Mouse (Mus musculus): ENCODE data around the gene Ccdc117. TPM values are rescaled to one million over a fixed set of nuclear protein-coding genes. Genes with fewer than 3 reads are reported as not detected.
"Not testable (repeated sequence)": the region's sequence is repeated elsewhere in the genome, so short reads cannot be mapped to it uniquely, and the experiment has no call there.

The Ccdc117 gene
- polyA plus RNA-seq, 1 experiment from 2014 or later = 17.4 TPM

DNA sequence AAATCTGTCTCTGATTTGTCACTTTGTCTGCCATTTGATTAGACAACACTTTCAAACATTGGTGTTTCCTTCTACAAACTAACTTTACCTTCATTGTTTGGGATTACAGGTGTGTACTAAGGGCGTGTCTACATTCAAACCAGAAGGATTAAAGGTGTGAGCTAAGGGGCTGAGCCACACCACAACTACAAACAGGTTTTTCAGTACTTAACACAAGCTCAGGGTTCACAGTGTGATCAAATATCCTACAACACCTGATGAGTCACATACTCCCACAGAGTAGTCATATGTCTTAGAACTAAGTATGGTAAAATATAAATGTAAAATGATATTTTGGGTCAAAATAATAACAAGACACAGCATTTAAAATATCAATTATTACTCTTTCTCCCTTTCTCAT is 9.9 kb upstream of the Ccdc117 start:
- Histone ChIP-seq H3K4me3 (no peak overlapping the region), H3K27me3 (no peaks in the 10 kb centered on the region), H3K4me2 (no peak overlapping the region), H3K27ac (no peak overlapping the region), H3K4me1 (no peaks in the 10 kb centered on the region), H3K9ac (no peak overlapping the region), H3K36me3 (no peaks in the 10 kb centered on the region), H3K9me3 (no peaks in the 10 kb centered on the region)
- ATAC-seq (ENCODE audit: insufficient number of reproducible peaks, low FRiP score, low TSS enrichment, low read depth) = no peak
- WGBS = 58% methylated on average over 1 of the region's 1 CpGs

DNA sequence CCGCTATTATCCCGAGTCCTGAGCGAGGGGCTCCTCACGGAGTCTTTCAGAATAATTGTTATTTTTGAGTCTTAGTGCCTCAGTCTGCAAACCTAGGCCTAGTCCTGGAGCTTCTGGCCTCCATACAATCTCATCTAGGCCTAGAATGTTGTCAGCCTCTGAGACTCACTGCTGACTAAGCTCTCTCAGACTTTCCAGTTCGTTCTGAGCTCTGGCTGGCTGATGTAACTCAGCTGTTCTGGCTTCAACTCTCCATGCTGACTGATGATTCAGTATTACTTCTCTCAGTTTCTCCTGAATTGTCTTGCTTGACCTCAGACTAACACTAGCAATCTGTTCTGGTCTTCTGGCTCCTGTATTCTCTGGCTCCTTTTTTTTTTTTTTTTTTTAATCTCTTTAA is 9.4 kb upstream of the Ccdc117 start:
- Histone ChIP-seq H3K4me1 (no peaks in the 10 kb centered on the region), H3K4me2 (no peak overlapping the region), H3K27me3 (no peaks in the 10 kb centered on the region), H3K36me3 (no peaks in the 10 kb centered on the region), H3K4me3 (no peak overlapping the region), H3K9ac (no peak overlapping the region), H3K27ac (no peak overlapping the region), H3K9me3 (no peaks in the 10 kb centered on the region)
- WGBS = 88% methylated on average over 5 of the region's 5 CpGs
- ATAC-seq (ENCODE audit: insufficient number of reproducible peaks, low FRiP score, low TSS enrichment, low read depth) = no peak

DNA sequence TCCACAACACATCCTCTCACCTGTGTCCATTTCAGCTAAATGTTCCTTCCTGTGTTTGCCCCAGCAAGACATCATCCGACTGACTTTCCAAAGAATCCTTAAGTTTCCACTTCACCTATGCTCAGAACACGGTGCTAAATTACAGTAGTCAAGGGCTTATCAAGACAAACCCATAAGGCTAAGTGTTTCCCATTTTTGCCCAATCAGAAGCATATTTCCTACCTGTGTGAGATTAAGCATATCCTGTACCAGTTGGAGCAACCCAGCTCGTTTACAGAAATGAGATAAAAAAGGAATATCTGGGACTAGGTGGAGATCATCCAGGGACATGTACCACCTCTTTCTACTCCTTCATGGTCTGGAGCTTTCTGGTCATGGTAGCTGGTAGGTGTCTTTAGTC is 4.7 kb upstream of the Ccdc117 start:
- WGBS = 85% methylated on average over 3 of the region's 3 CpGs
- H3K4me3 ChIP-seq = no peak overlapping the region
- no peak overlapping the region for H3K27ac ChIP-seq
- no peaks in the 10 kb centered on the region for H3K9me3 ChIP-seq
- H3K36me3 ChIP-seq = no peaks in the 10 kb centered on the region
- no peaks in the 10 kb centered on the region for H3K27me3 ChIP-seq
- no peaks in the 10 kb centered on the region for H3K4me1 ChIP-seq
- no peak for ATAC-seq (ENCODE audit: insufficient number of reproducible peaks, low FRiP score, low TSS enrichment, low read depth)
- H3K9ac ChIP-seq = no peak overlapping the region
- no peak overlapping the region for H3K4me2 ChIP-seq

DNA sequence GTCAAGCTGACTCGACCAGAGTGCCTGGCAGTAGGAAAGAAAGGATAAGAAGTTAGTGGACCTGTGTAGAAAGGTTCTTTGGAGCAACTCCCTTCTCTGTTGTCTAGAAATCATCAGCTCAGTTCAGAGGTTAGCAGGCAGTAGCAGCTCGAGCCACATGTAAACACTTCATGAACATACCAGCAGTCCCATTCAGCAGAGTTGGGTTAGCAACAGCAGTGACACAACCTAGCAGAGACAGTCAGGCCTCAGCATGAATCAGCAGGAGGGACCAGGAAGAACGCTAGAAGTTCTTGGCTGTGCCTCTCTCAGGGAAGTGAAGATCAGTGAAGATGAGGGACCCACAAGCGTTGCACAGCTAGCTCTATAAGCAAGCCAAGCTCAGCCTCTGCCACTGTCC is 3.5 kb upstream of the Ccdc117 start:
- no peaks in the 10 kb centered on the region for H3K9me3 ChIP-seq
- no peaks in the 10 kb centered on the region for H3K36me3 ChIP-seq
- H3K27me3 ChIP-seq = no peaks in the 10 kb centered on the region
- H3K27ac ChIP-seq = no peak overlapping the region
- no peak overlapping the region for H3K4me3 ChIP-seq
- ATAC-seq (ENCODE audit: insufficient number of reproducible peaks, low FRiP score, low TSS enrichment, low read depth) = no peak
- H3K4me2 ChIP-seq = no peak overlapping the region
- WGBS = 76% methylated on average over 4 of the region's 4 CpGs
- H3K9ac ChIP-seq = no peak overlapping the region
- peaks cover 6% of the 10 kb centered on the region for H3K4me1 ChIP-seq

GRCm38 (mm10) chr11:5544709-5545108 is 2.7 kb upstream of the Ccdc117 start:
- H3K4me2 ChIP-seq; ATAC-seq (ENCODE audit: insufficient number of reproducible peaks, low FRiP score, low TSS enrichment, low read depth); H3K36me3 ChIP-seq; H3K27me3 ChIP-seq; H3K4me3 ChIP-seq; H3K9ac ChIP-seq; H3K27ac ChIP-seq; H3K9me3 ChIP-seq; H3K4me1 ChIP-seq: not testable (repeated sequence)
- 83% methylated on average over 1 of the region's 1 CpGs for WGBS

DNA sequence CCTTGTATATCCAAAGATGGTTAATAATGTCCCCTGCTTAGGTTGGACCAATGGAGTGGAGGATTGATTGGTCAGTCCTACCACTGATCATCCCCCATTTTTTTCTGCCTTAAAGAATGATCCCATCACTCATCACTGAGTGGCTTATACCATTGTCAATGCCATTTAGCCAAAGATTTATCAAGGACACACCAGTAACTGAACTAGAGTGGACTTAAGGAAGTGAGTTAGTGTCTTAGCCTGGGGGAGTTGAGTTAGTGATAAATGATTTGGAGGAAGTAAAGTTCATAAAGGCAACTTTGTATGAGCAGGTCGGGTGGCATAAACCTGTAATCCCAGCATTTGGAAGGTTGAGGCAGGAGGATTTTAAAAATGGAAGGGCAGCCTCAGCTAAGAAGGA is 1.3 kb upstream of the Ccdc117 start:
- Histone ChIP-seq H3K9me3 (no peaks in the 10 kb centered on the region), H3K36me3 (0 out of 2 replicates have a peak, but pooled peaks cover 4% of the 10 kb centered on the region), H3K27me3 (no peaks in the 10 kb centered on the region), H3K4me2 (no peak overlapping the region), H3K4me1 (peaks cover 14% of the 10 kb centered on the region), H3K9ac (no peak overlapping the region), H3K27ac (no peak overlapping the region), H3K4me3 (no peak overlapping the region)
- no peak for ATAC-seq (ENCODE audit: insufficient number of reproducible peaks, low FRiP score, low TSS enrichment, low read depth)
- 74% methylated on average over 1 of the region's 1 CpGs for WGBS

DNA sequence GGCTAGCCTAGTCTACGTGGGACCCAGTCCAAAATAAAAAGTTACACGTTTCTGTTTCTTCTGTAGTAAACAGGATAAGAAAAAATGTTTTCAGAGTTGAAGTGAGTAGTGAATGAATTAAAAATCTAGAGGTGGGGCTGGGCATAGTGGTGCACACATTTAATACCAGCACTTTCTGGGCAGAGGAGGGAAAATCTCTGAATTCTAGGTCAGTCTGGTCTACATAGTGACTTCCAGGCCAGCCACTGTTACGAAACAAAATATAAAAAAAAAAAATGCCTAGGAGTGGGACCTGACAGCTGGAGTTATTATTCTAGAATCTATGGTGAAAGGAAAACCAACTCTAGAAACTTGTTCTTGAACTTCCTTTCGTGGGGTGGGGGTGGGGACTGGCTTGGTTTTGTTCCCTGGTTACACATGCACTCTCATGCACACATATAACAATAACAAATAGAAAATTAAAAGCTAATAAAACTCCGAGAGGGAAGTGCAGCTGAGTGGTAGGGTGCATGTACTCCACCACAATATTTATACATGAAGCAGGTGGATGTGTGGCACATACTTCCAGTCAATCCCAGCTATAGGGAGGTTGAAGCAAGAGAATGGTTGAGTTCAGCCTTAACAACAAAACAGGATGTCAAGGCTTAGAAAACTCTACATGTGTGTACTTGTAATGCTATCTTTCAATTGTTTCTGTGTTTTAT is 647 bp upstream of the Ccdc117 start:
- H3K27ac ChIP-seq = no peak overlapping the region
- peaks cover 14% of the 10 kb centered on the region for H3K4me1 ChIP-seq
- peak overlapping the region; percentile 91 for H3K4me3 ChIP-seq
- WGBS = 45% methylated on average over 5 of the region's 5 CpGs
- no peak overlapping the region for H3K9ac ChIP-seq
- no peaks in the 10 kb centered on the region for H3K9me3 ChIP-seq
- 0 out of 2 replicates have a peak, but pooled peaks cover 4% of the 10 kb centered on the region for H3K36me3 ChIP-seq
- ATAC-seq (ENCODE audit: insufficient number of reproducible peaks, low FRiP score, low TSS enrichment, low read depth) = no peak
- no peaks in the 10 kb centered on the region for H3K27me3 ChIP-seq
- peak overlapping the region; percentile 58 for H3K4me2 ChIP-seq

GRCm38 (mm10) chr11:5541230-5541798 is 673 bp downstream of the Ccdc117 start:
- peak overlapping the region; percentile 58 for H3K4me2 ChIP-seq
- 0 out of 2 replicates have a peak, but pooled peaks cover 4% of the 10 kb centered on the region for H3K36me3 ChIP-seq
- H3K4me3 ChIP-seq = peak overlapping the region; percentile 91
- under 1% methylated on average over 28 of the region's 28 CpGs for WGBS
- H3K27me3 ChIP-seq = no peaks in the 10 kb centered on the region
- peak overlapping the region; percentile 85 for H3K27ac ChIP-seq
- H3K4me1 ChIP-seq = peaks cover 14% of the 10 kb centered on the region
- ATAC-seq (ENCODE audit: insufficient number of reproducible peaks, low FRiP score, low TSS enrichment, low read depth) = no peak
- H3K9ac ChIP-seq = peak overlapping the region; percentile 90
- no peaks in the 10 kb centered on the region for H3K9me3 ChIP-seq

- Histone ChIP-seq H3K27me3 (no peaks in the 10 kb centered on the region), H3K27ac (no peak overlapping the region), H3K36me3 (0 out of 2 replicates have a peak, but pooled peaks cover 4% of the 10 kb centered on the region), H3K9ac (no peak overlapping the region), H3K4me3 (peak overlapping the region; percentile 91), H3K4me1 (peaks cover 14% of the 10 kb centered on the region), H3K4me2 (peak overlapping the region; percentile 58), H3K9me3 (no peaks in the 10 kb centered on the region)
- no peak for ATAC-seq (ENCODE audit: insufficient number of reproducible peaks, low FRiP score, low TSS enrichment, low read depth)
- WGBS = 55% methylated on average over 4 of the region's 4 CpGs
These were observed 1.7 kb downstream of the Ccdc117 start for GRCm38 (mm10) chr11:5540331-5540730.

- not testable (repeated sequence) for H3K27ac ChIP-seq; H3K9me3 ChIP-seq; H3K27me3 ChIP-seq; H3K4me2 ChIP-seq; H3K9ac ChIP-seq; ATAC-seq (ENCODE audit: insufficient number of reproducible peaks, low FRiP score, low TSS enrichment, low read depth); H3K4me3 ChIP-seq
- Histone ChIP-seq H3K4me1 (peaks cover 14% of the 10 kb centered on the region), H3K36me3 (peaks cover 32% of the 10 kb centered on the region)
- 94% methylated on average over 4 of the region's 4 CpGs for WGBS
These were observed 4.5 kb downstream of the Ccdc117 start for GRCm38 (mm10) chr11:5537454-5537853.

DNA sequence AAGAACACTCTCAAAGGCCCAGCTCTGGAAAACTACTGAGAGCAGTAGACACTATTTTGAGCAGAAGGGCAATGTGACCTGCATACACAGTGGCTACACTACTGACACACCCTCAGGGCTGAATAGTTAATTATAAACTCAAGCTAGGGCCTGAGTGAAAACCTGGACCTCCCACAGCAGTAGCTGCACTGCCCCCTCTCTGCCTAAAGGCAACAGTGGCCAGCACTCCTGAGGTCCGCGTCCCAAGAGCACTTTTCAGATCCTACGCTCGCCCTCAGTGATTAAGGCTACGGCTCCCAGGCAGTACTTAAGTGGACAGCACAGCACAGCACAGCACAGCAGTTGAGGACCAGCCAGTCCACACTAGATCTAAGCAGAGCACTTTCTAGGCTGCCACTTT is 8.9 kb downstream of the Ccdc117 start:
- no peak overlapping the region for H3K4me3 ChIP-seq
- H3K9ac ChIP-seq = no peak overlapping the region
- whole genome bisulfite sequencing = 90% methylated on average over 5 of the region's 5 CpGs
- H3K9me3 ChIP-seq = no peaks in the 10 kb centered on the region
- H3K4me1 ChIP-seq = no peaks in the 10 kb centered on the region
- no peak overlapping the region for H3K4me2 ChIP-seq
- H3K36me3 ChIP-seq = peaks cover 63% of the 10 kb centered on the region
- no peak for ATAC-seq (ENCODE audit: insufficient number of reproducible peaks, low FRiP score, low TSS enrichment, low read depth)
- H3K27ac ChIP-seq = no peak overlapping the region
- H3K27me3 ChIP-seq = no peaks in the 10 kb centered on the region

DNA sequence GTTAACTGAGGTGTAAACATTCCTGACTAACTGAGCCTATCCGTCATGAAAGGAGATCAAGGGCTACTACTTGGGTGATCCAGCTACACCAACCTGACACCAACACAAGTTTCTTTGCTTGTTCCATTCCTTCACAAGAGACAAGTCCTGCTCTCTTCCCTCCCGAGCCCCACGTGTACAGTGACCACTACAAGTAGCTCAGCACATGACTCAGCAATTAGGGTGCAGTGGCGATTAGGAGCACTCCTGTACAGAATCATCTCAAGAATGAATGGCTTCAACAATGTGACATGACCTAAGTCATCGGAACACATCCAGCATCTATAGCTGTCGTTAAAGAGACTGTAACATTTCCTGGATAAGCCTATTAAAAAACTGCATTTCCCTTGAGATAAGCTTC is 11.3 kb downstream of the Ccdc117 start:
- no peak overlapping the region for H3K4me3 ChIP-seq
- H3K27me3 ChIP-seq = no peaks in the 10 kb centered on the region
- no peak overlapping the region for H3K4me2 ChIP-seq
- 78% methylated on average over 6 of the region's 6 CpGs for WGBS
- no peak overlapping the region for H3K9ac ChIP-seq
- no peak overlapping the region for H3K27ac ChIP-seq
- no peak for ATAC-seq (ENCODE audit: insufficient number of reproducible peaks, low FRiP score, low TSS enrichment, low read depth)
- H3K4me1 ChIP-seq = no peaks in the 10 kb centered on the region
- H3K9me3 ChIP-seq = no peaks in the 10 kb centered on the region
- peaks cover 81% of the 10 kb centered on the region for H3K36me3 ChIP-seq
